Mouse (Mus musculus): ENCODE results near the gene Olfr463. TPM values are rescaled to one million over a fixed set of nuclear protein-coding genes. Genes with fewer than 3 reads are reported as not detected.
"Not testable (repeated sequence)": the region's sequence is repeated elsewhere in the genome, so short reads cannot be mapped to it uniquely, and the experiment has no call there.

Olfr463 gene
- polyA plus RNA-seq, 1 experiment from 2014 or later, result not detected

DNA sequence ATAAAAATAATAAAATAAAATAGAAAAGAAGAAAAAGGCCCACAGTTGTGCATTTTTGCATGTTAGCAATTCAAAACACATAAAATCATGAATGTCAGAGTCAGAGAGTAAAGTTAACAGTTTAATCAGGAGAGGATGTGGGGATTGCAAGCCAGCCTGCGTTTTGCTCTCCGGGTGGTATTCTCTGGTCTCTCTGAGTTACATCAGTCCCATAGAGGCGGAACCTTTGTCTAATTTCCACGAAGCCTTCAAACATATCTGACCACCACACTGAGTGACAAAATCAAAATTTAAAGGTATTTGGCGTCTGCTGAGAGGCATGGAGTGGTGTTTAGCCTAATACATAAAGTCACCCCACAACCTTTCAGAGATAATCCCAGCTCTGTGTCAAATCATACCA, 12.3 kb downstream of the Olfr463 start:
- Histone ChIP-seq H3K9me3 (ENCODE audit: control insufficient read depth, low read length) (no peaks in the 10 kb centered on the region), H3K27me3 (ENCODE audit: control insufficient read depth, insufficient read depth, low read length) (no peaks in the 10 kb centered on the region), H3K9ac (replicated peaks; ENCODE audit: low read depth, low read length) (no peak overlapping the region), H3K4me2 (ENCODE audit: low read depth, low read length) (no peak overlapping the region), H3K4me3 (ENCODE audit: low read depth, low read length) (no peak overlapping the region), H3K36me3 (ENCODE audit: control insufficient read depth, insufficient read depth, low read length) (no peaks in the 10 kb centered on the region), H3K4me1 (ENCODE audit: control insufficient read depth, insufficient read depth, low read length) (no peaks in the 10 kb centered on the region), H3K27ac (ENCODE audit: low read depth, low read length) (no peak overlapping the region)
- WGBS, result 84% methylated on average over 5 of the region's 5 CpGs
- no peak for ATAC-seq (ENCODE audit: low read depth)

DNA sequence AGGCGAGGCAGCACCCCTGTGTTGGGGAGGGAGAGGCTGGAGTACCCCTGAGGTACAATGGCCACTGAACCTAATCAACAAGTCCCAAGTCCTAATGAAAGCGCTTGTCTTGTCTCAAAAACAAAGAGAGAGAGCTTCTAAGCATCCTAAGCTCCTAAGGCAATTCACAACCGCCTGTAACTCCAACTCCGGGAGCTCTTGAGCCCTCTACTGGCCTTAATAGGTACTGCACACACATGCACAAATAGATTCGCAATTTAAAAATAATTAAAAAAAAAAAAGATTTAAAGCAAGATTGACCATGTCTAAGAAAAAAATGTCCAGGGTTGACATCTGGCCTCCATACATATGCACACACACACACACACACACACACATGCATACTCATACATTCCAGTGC, 13.7 kb downstream of the Olfr463 start:
- H3K4me3 ChIP-seq (ENCODE audit: low read depth, low read length), result no peak overlapping the region
- 49% methylated on average over 5 of the region's 5 CpGs for WGBS
- H3K4me1 ChIP-seq (ENCODE audit: control insufficient read depth, insufficient read depth, low read length), result no peaks in the 10 kb centered on the region
- no peak overlapping the region for H3K27ac ChIP-seq (ENCODE audit: low read depth, low read length)
- H3K9me3 ChIP-seq (ENCODE audit: control insufficient read depth, low read length), result no peaks in the 10 kb centered on the region
- ATAC-seq (ENCODE audit: low read depth), result no peak
- no peak overlapping the region for H3K4me2 ChIP-seq (ENCODE audit: low read depth, low read length)
- no peaks in the 10 kb centered on the region for H3K27me3 ChIP-seq (ENCODE audit: control insufficient read depth, insufficient read depth, low read length)
- H3K36me3 ChIP-seq (ENCODE audit: control insufficient read depth, insufficient read depth, low read length), result no peaks in the 10 kb centered on the region
- H3K9ac ChIP-seq (replicated peaks; ENCODE audit: low read depth, low read length), result no peak overlapping the region

- Histone ChIP-seq H3K4me3 (ENCODE audit: low read depth, low read length) (no peak overlapping the region), H3K9ac (replicated peaks; ENCODE audit: low read depth, low read length) (no peak overlapping the region), H3K36me3 (ENCODE audit: control insufficient read depth, insufficient read depth, low read length) (no peaks in the 10 kb centered on the region), H3K4me2 (ENCODE audit: low read depth, low read length) (no peak overlapping the region), H3K27me3 (ENCODE audit: control insufficient read depth, insufficient read depth, low read length) (no peaks in the 10 kb centered on the region), H3K27ac (ENCODE audit: low read depth, low read length) (no peak overlapping the region), H3K9me3 (ENCODE audit: control insufficient read depth, low read length) (no peaks in the 10 kb centered on the region), H3K4me1 (ENCODE audit: control insufficient read depth, insufficient read depth, low read length) (no peaks in the 10 kb centered on the region)
- ATAC-seq (ENCODE audit: low read depth), result no peak
- 75% methylated on average over 4 of the region's 4 CpGs for WGBS
Measured at GRCm38 (mm10) chr11:87881714-87882113, 15.5 kb downstream of the Olfr463 start.

GRCm38 (mm10) chr11:87879826-87880225, 17.4 kb downstream of the Olfr463 start:
- Histone ChIP-seq H3K9me3 (ENCODE audit: control insufficient read depth, low read length) (no peaks in the 10 kb centered on the region), H3K36me3 (ENCODE audit: control insufficient read depth, insufficient read depth, low read length) (no peaks in the 10 kb centered on the region), H3K27ac (ENCODE audit: low read depth, low read length) (no peak overlapping the region), H3K4me3 (ENCODE audit: low read depth, low read length) (no peak overlapping the region), H3K9ac (replicated peaks; ENCODE audit: low read depth, low read length) (no peak overlapping the region), H3K27me3 (ENCODE audit: control insufficient read depth, insufficient read depth, low read length) (no peaks in the 10 kb centered on the region), H3K4me2 (ENCODE audit: low read depth, low read length) (no peak overlapping the region), H3K4me1 (ENCODE audit: control insufficient read depth, insufficient read depth, low read length) (no peaks in the 10 kb centered on the region)
- WGBS, result 23% methylated on average over 9 of the region's 9 CpGs
- ATAC-seq (ENCODE audit: low read depth), result no peak

GRCm38 (mm10) chr11:87875436-87875835, 21.8 kb downstream of the Olfr463 start, which contains the start of gene Epx:
Gene Epx (minus strand): TSS chr11:87875536.
- 87% methylated on average over 6 of the region's 6 CpGs for WGBS
- H3K4me2 ChIP-seq (ENCODE audit: low read depth, low read length), result no peak within 1 kb of the TSS
- no peaks in the 10 kb centered on the region for H3K4me1 ChIP-seq (ENCODE audit: control insufficient read depth, insufficient read depth, low read length)
- no peaks in the 10 kb centered on the region for H3K9me3 ChIP-seq (ENCODE audit: control insufficient read depth, low read length)
- H3K36me3 ChIP-seq (ENCODE audit: control insufficient read depth, insufficient read depth, low read length), result no peaks in the 10 kb centered on the region
- no peak within 1 kb of the TSS for H3K4me3 ChIP-seq (ENCODE audit: low read depth, low read length)
- no peak for ATAC-seq (ENCODE audit: low read depth)
- H3K27me3 ChIP-seq (ENCODE audit: control insufficient read depth, insufficient read depth, low read length), result no peaks in the 10 kb centered on the region
- H3K9ac ChIP-seq (replicated peaks; ENCODE audit: low read depth, low read length), result no peak within 1 kb of the TSS
- no peak within 1 kb of the TSS for H3K27ac ChIP-seq (ENCODE audit: low read depth, low read length)

GRCm38 (mm10) chr11:87871766-87872165, 25.4 kb downstream of the Olfr463 start:
- no peak overlapping the region for H3K27ac ChIP-seq (ENCODE audit: low read depth, low read length)
- no peaks in the 10 kb centered on the region for H3K36me3 ChIP-seq (ENCODE audit: control insufficient read depth, insufficient read depth, low read length)
- H3K4me1 ChIP-seq (ENCODE audit: control insufficient read depth, insufficient read depth, low read length), result no peaks in the 10 kb centered on the region
- H3K9ac ChIP-seq (replicated peaks; ENCODE audit: low read depth, low read length), result no peak overlapping the region
- H3K9me3 ChIP-seq (ENCODE audit: control insufficient read depth, low read length), result no peaks in the 10 kb centered on the region
- ATAC-seq (ENCODE audit: low read depth), result no peak
- 46% methylated on average over 8 of the region's 8 CpGs for WGBS
- H3K27me3 ChIP-seq (ENCODE audit: control insufficient read depth, insufficient read depth, low read length), result no peaks in the 10 kb centered on the region
- no peak overlapping the region for H3K4me3 ChIP-seq (ENCODE audit: low read depth, low read length)
- H3K4me2 ChIP-seq (ENCODE audit: low read depth, low read length), result no peak overlapping the region

DNA sequence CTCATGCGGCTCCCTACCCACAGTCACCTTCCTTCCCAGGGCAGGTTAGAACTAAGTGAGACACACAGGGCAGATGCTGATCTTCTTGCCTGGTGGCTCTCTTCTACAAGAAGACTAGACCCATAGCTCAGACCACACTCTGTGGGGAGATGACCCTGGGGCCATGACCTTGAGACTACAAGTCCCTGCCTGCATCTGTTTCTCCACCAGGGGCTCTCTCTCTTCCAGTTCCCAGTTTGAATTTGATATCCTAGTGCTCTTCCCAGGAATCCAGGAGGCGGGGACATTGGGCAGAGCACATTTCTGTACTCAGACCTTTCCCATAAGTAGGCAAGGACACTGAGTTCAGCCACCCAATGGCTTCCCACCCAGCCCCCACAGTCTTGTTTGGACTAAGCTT, 27.1 kb downstream of the Olfr463 start:
- WGBS, result 74% methylated on average over 2 of the region's 2 CpGs
- no peaks in the 10 kb centered on the region for H3K9me3 ChIP-seq (ENCODE audit: control insufficient read depth, low read length)
- no peak overlapping the region for H3K9ac ChIP-seq (replicated peaks; ENCODE audit: low read depth, low read length)
- H3K4me3 ChIP-seq (ENCODE audit: low read depth, low read length), result no peak overlapping the region
- H3K4me1 ChIP-seq (ENCODE audit: control insufficient read depth, insufficient read depth, low read length), result no peaks in the 10 kb centered on the region
- H3K27me3 ChIP-seq (ENCODE audit: control insufficient read depth, insufficient read depth, low read length), result no peaks in the 10 kb centered on the region
- no peaks in the 10 kb centered on the region for H3K36me3 ChIP-seq (ENCODE audit: control insufficient read depth, insufficient read depth, low read length)
- ATAC-seq (ENCODE audit: low read depth), result no peak
- H3K27ac ChIP-seq (ENCODE audit: low read depth, low read length), result no peak overlapping the region
- no peak overlapping the region for H3K4me2 ChIP-seq (ENCODE audit: low read depth, low read length)

GRCm38 (mm10) chr11:87866891-87867290, 30.3 kb downstream of the Olfr463 start:
- not testable (repeated sequence) for H3K27ac ChIP-seq (ENCODE audit: low read depth, low read length); H3K9me3 ChIP-seq (ENCODE audit: control insufficient read depth, low read length); H3K4me3 ChIP-seq (ENCODE audit: low read depth, low read length); H3K36me3 ChIP-seq (ENCODE audit: control insufficient read depth, insufficient read depth, low read length); H3K9ac ChIP-seq (replicated peaks; ENCODE audit: low read depth, low read length); H3K27me3 ChIP-seq (ENCODE audit: control insufficient read depth, insufficient read depth, low read length); ATAC-seq (ENCODE audit: low read depth); H3K4me1 ChIP-seq (ENCODE audit: control insufficient read depth, insufficient read depth, low read length); H3K4me2 ChIP-seq (ENCODE audit: low read depth, low read length)
- 92% methylated on average over 1 of the region's 2 CpGs for WGBS

DNA sequence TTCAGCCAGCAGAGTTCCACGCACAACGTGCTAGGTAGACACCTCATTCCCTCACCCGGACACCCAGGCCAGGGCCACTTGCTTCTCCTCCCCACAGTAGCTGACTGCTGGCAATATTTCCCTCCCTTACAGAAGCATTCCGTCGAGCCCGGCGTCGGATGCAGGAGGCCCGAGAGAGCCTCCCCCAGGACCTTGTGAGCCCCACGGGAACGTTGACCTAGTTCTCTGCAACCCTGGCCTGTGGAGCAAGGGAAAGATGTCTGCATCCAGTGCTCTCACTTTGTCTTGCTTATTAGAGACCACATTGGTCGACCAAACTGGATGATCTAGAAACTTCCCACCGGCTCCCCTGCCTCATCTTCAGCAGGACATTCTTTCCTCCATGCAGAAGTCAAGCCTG, 34.4 kb downstream of the Olfr463 start:
- ATAC-seq (ENCODE audit: low read depth), result no peak
- H3K4me3 ChIP-seq (ENCODE audit: low read depth, low read length), result no peak overlapping the region
- no peaks in the 10 kb centered on the region for H3K9me3 ChIP-seq (ENCODE audit: control insufficient read depth, low read length)
- H3K36me3 ChIP-seq (ENCODE audit: control insufficient read depth, insufficient read depth, low read length), result 0 out of 2 replicates have a peak, but pooled peaks cover 6% of the 10 kb centered on the region
- no peak overlapping the region for H3K4me2 ChIP-seq (ENCODE audit: low read depth, low read length)
- H3K27me3 ChIP-seq (ENCODE audit: control insufficient read depth, insufficient read depth, low read length), result no peaks in the 10 kb centered on the region
- H3K9ac ChIP-seq (replicated peaks; ENCODE audit: low read depth, low read length), result no peak overlapping the region
- no peak overlapping the region for H3K27ac ChIP-seq (ENCODE audit: low read depth, low read length)
- 96% methylated on average over 13 of the region's 13 CpGs for WGBS
- no peaks in the 10 kb centered on the region for H3K4me1 ChIP-seq (ENCODE audit: control insufficient read depth, insufficient read depth, low read length)

- Histone ChIP-seq H3K27me3 (ENCODE audit: control insufficient read depth, insufficient read depth, low read length) (no peaks in the 10 kb centered on the region), H3K9ac (replicated peaks; ENCODE audit: low read depth, low read length) (no peak overlapping the region), H3K9me3 (ENCODE audit: control insufficient read depth, low read length) (no peaks in the 10 kb centered on the region), H3K4me1 (ENCODE audit: control insufficient read depth, insufficient read depth, low read length) (no peaks in the 10 kb centered on the region), H3K27ac (ENCODE audit: low read depth, low read length) (no peak overlapping the region), H3K36me3 (ENCODE audit: control insufficient read depth, insufficient read depth, low read length) (0 out of 2 replicates have a peak, but pooled peaks cover 7% of the 10 kb centered on the region), H3K4me3 (ENCODE audit: low read depth, low read length) (no peak overlapping the region), H3K4me2 (ENCODE audit: low read depth, low read length) (no peak overlapping the region)
- ATAC-seq (ENCODE audit: low read depth), result no peak
- 69% methylated on average over 9 of the region's 9 CpGs for WGBS
Measured at GRCm38 (mm10) chr11:87860426-87860825, 36.8 kb downstream of the Olfr463 start.
